Mouse (Mus musculus) lung, embryonic 14.5 days (tissue): ENCODE measurements around the gene Cyp46a1. TPM values are rescaled to one million over a fixed set of nuclear protein-coding genes. Genes with fewer than 3 reads are reported as not detected.

ENCODE experiments used
- ATAC-seq: fragments of 200-750 bp; cut with Nextera tagmentation; 2 replicates; pipeline ENCODE4 v1.8.0; 2017; ENCODE audit warnings: mild to moderate bottlenecking, moderate TSS enrichment, moderate library complexity; ENCODE audit not compliant: insufficient read depth
- DNase-seq: peaks from one replicate; pipeline ENCODE4 v3.0.0-alpha.2; 2015
- H3K27ac ChIP-seq: fragments of 300-500 bp; sonication (generic); 2 replicates; pipeline ENCODE4 v1.5.1; 2014; ENCODE audit warnings: low read depth, mild to moderate bottlenecking, moderate library complexity
- H3K27me3 ChIP-seq: fragments of 300-500 bp; sonication (generic); 2 replicates; pipeline ENCODE4 v1.6.1; 2014; ENCODE audit warnings: low read length, control low read depth; ENCODE audit not compliant: insufficient read depth
- H3K36me3 ChIP-seq: fragments of 300-500 bp; sonication (generic); 2 replicates; pipeline ENCODE4 v1.6.1; 2014; ENCODE audit warnings: control low read depth; ENCODE audit not compliant: insufficient read depth
- H3K4me1 ChIP-seq: fragments of 300-500 bp; sonication (generic); 2 replicates; pipeline ENCODE4 v1.6.1; 2014; ENCODE audit warnings: antibody characterized with exemption, control low read depth; ENCODE audit not compliant: insufficient read depth
- H3K4me2 ChIP-seq: fragments of 300-500 bp; sonication (generic); 2 replicates; pipeline ENCODE4 v1.6.1; 2014; ENCODE audit warnings: mild to moderate bottlenecking
- H3K4me3 ChIP-seq: fragments of 300-500 bp; sonication (generic); 2 replicates; pipeline ENCODE4 v1.5.1; 2014; ENCODE audit warnings: low read depth, low read length
- H3K9ac ChIP-seq: fragments of 300-500 bp; sonication (generic); 2 replicates; pipeline ENCODE4 v1.6.1; 2014
- H3K9me3 ChIP-seq: fragments of 300-500 bp; sonication (generic); 2 replicates; pipeline ENCODE4 v1.6.1; 2016; ENCODE audit warnings: low read depth, low read length, control low read depth
- CTCF ChIP-seq: IDR thresholded peaks from 2 replicates; pipeline ENCODE4 v1.5.1; 2016; ENCODE audit warnings: antibody characterized with exemption, low read depth
- WGBS: fragments of 180-500 bp; shearing (Covaris S2); extraction: QIAGEN DNeasy Blood & Tissue Kit; methylation state at CpG from one replicate; pipeline ENCODE4 v1.1.7; 2014; 5-methylcytosine and 5-hydroxymethylcytosine counted together
- polyA plus RNA-seq: library from polyadenylated mRNA; unstranded; fragments of >200 nt; fragmentation: Nextera tagmentation; extraction: Ambion mirVana; gene quantifications from 2 replicates; pipeline ENCODE4 v1.2.1, GENCODE M21; 2014

Cyp46a1 gene
- polyA plus RNA-seq, 1 experiment from 2014 or later: 4.4 TPM

DNA sequence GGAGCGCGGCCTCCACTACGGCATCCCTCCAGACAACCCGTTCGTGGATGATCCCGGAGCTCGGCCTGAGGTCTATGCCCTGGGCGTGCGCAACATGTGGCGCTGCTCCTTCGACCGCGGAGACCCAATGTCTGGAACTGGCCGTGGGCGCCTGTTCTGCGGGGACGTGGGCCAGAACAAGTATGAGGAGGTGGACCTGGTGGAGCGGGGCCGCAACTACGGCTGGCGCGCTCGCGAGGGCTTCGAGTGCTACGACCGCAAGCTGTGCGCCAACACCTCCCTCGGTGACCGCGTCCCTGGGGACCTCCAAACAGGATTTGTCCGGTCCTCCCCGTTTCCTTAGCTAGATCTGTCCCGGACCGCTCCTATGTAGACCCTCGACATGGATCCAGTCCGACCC, 15.7 kb upstream of the Cyp46a1 start:
- Histone ChIP-seq H3K4me3 (peak overlapping the region; percentile 22), H3K27me3 (peaks cover 50% of the 10 kb centered on the region)

DNA sequence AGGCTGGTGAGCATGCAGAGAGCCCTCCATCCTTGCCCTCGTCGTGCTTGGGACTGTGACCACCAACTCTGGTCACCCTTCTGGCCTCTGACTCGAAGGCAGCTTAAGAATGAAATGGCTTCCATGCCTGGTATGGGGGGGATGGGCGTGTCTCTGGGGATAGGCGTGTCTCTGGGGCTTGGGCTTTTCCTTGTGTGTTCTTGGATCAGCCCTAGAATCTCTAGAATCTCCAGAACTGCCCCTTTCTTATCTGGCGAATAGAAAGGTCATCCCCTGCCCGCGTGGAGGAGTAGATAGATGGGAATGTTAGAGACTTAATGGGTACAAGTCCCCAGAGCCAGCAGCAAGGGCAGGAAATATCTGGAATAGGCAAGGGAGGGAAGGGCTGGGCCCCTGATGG, 14.1 kb upstream of the Cyp46a1 start:
- peaks cover 50% of the 10 kb centered on the region for H3K27me3 ChIP-seq
- 26% methylated on average over 8 of the region's 8 CpGs for WGBS
- H3K36me3 ChIP-seq: no peaks in the 10 kb centered on the region
- H3K4me1 ChIP-seq: peaks cover 3% of the 10 kb centered on the region; the same call in 1 of the 2 replicates
- H3K27ac ChIP-seq: no peak overlapping the region
- no peak for TF ChIP-seq CTCF
- H3K4me2 ChIP-seq: no peak overlapping the region
- DNase-seq (no peak), ATAC-seq (no peak)
- H3K4me3 ChIP-seq: no peak overlapping the region
- H3K9me3 ChIP-seq: no peaks in the 10 kb centered on the region
- H3K9ac ChIP-seq: no peak overlapping the region

More for the DNA sequence above, 15.7 kb upstream of the Cyp46a1 start:
- WGBS: 9% methylated on average over 37 of the region's 37 CpGs
- no peak overlapping the region for H3K9ac ChIP-seq
- H3K9me3 ChIP-seq: no peaks in the 10 kb centered on the region
- H3K4me2 ChIP-seq: peak overlapping the region; percentile 35; the same call in 1 of the 2 replicates
- peaks cover 3% of the 10 kb centered on the region; the same call in 1 of the 2 replicates for H3K4me1 ChIP-seq
- no peak overlapping the region for H3K27ac ChIP-seq
- DNase-seq (no peak), ATAC-seq (no peak)
- 0 out of 2 replicates have a peak, but pooled peaks have one; percentile 11 for TF ChIP-seq CTCF
- no peaks in the 10 kb centered on the region for H3K36me3 ChIP-seq

DNA sequence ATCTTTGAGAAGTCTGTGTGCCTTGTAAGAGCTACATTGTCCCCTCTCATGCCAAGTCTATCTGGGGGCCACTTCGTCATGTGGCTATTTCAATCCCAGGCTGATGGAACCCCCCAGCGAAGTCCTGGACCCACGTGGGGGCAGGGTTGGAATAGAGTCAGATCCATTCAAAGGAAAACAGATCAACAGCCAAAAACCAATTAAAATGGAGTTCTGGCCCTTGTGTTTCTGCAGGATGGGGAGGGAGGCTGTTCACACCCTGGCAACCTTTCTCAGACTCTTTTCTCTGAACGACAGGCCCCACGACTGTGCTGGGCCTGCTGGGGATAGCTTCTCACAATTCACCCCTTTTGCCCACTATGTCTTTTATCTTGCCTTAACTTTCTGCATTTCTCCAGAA, 7.8 kb upstream of the Cyp46a1 start:
- Histone ChIP-seq H3K36me3 (no peaks in the 10 kb centered on the region), H3K27ac (no peak overlapping the region)

DNA sequence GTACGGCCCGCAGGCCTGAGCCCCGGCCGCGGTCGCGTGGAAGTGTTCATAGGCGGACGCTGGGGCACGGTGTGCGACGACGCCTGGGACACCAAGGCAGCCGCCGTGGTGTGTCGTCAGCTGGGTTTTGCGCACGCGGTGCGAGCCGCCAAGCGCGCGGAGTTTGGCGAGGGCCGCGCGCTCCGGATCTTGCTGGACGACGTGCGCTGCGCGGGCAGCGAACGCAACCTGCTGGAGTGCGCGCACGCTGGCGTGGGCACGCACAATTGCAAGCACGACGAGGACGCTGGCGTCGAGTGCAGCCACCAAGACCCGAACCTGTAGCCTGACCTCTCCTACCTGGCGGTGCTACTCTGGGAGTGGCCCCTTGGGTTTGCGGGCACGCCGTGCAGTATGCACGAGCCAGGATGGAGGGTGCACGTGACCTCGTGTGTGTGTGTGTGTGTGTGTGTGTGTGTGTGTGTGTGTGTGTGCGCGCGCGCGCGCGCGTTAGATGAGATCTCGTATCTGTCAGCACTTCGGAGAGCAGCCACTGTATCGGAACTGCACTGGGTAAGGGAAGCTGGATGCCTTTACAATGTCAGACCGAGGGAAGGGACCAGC, 6.2 kb upstream of the Cyp46a1 start:
- H3K9me3 ChIP-seq: no peaks in the 10 kb centered on the region
- peaks cover 44% of the 10 kb centered on the region for H3K27me3 ChIP-seq
- 0 out of 2 replicates have a peak, but pooled peaks cover 3% of the 10 kb centered on the region for H3K4me1 ChIP-seq
- H3K27ac ChIP-seq: no peak overlapping the region
- DNase-seq: peak; percentile 74
- peak overlapping the region; percentile 75 for H3K4me2 ChIP-seq
- H3K4me3 ChIP-seq: peak overlapping the region; percentile 39
- TF ChIP-seq CTCF: no peak
- H3K9ac ChIP-seq: peak overlapping the region; percentile 16; the same call in 1 of the 2 replicates
- WGBS: under 1% methylated on average over 66 of the region's 66 CpGs
- peak; percentile 44; the same call in 1 of the 2 replicates for ATAC-seq
- H3K36me3 ChIP-seq: no peaks in the 10 kb centered on the region

More for the DNA sequence above, 7.8 kb upstream of the Cyp46a1 start:
- Histone ChIP-seq H3K4me2 (no peak overlapping the region), H3K9me3 (no peaks in the 10 kb centered on the region), H3K4me3 (no peak overlapping the region), H3K27me3 (peaks cover 44% of the 10 kb centered on the region), H3K4me1 (0 out of 2 replicates have a peak, but pooled peaks cover 3% of the 10 kb centered on the region), H3K9ac (no peak overlapping the region)
- TF ChIP-seq CTCF: no peak
- DNase-seq: no peak
- no peak for ATAC-seq
- 55% methylated on average over 5 of the region's 5 CpGs for WGBS

DNA sequence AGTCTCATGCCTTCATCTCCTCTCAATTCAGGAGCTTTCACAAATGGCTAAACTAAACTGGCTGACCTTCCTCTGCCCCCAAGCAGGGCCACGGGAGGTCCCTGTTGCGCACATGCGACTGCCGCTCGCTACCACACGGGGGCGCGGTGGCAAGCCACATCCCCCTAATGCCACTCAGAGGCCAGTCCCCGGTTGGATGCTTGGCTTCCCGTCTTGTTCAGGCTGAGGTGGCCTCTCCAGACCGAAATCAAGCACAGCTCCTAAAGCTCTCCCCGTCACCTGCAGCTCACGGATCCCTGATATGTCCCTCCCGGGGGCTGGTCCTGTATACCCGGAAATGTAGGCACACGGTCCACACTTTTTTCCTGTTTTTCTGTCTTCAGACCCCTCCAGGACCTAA, 1.1 kb upstream of the Cyp46a1 start:
- TF ChIP-seq CTCF: peak; percentile 99
- H3K4me1 ChIP-seq: peaks cover 8% of the 10 kb centered on the region
- no peaks in the 10 kb centered on the region for H3K36me3 ChIP-seq
- WGBS: 1% methylated on average over 16 of the region's 16 CpGs
- H3K27ac ChIP-seq: no peak overlapping the region
- peaks cover 34% of the 10 kb centered on the region for H3K27me3 ChIP-seq
- H3K4me2 ChIP-seq: peak overlapping the region; percentile 100
- no peaks in the 10 kb centered on the region for H3K9me3 ChIP-seq
- no peak overlapping the region for H3K9ac ChIP-seq
- ATAC-seq (peak; percentile 45), DNase-seq (peak; percentile 94)
- peak overlapping the region; percentile 33 for H3K4me3 ChIP-seq

DNA sequence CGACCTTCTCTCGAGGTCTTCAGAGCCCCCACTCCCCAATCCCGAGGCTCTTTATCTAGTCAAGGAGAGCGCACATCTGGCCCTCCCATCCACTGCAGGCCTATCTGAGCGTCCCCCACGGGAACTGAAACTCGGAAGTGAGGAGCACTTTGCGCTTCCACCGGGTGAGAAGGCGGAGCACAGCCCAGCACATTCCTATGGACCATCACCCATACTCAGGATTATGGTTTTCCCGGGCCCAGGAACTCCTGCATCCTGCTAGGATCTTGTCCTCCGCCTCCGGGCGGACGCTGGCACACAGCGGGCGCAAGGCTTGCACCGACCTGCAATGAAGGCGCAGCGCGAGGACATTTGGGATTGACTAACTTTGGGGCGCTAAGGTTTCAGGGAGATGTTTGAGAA, 699 bp upstream of the Cyp46a1 start:
- Histone ChIP-seq H3K4me3 (peak overlapping the region; percentile 33), H3K27me3 (peaks cover 29% of the 10 kb centered on the region), H3K36me3 (no peaks in the 10 kb centered on the region), H3K4me2 (peak overlapping the region; percentile 100), H3K4me1 (peaks cover 7% of the 10 kb centered on the region), H3K9ac (no peak overlapping the region), H3K27ac (peak overlapping the region; percentile 7; the same call in 1 of the 2 replicates), H3K9me3 (no peaks in the 10 kb centered on the region)
- TF ChIP-seq CTCF: no peak
- no peak for DNase-seq
- peak; percentile 52 for ATAC-seq
- under 1% methylated on average over 22 of the region's 22 CpGs for WGBS

DNA sequence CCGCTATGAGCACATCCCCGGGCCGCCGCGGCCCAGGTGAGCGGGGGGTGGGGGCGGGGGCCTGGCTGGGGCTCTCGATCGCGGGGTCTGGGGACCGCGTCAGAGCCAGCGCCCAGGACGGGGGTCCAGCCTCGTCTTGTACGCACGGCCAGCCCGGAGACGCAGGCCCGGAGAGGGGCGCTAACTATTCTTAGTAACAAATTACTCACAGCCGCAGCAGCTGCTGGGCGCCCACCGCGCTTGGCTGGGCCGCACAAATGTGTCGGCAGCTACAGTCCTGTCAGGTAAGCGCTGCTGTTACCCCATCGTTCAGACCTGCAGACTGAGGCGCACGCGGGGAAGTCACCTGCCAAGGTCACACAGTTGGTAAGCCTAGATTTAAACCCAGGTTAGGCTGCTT, 348 bp downstream of the Cyp46a1 start:
- Histone ChIP-seq H3K9me3 (no peaks in the 10 kb centered on the region), H3K4me3 (peak overlapping the region; percentile 66), H3K36me3 (no peaks in the 10 kb centered on the region), H3K27me3 (peaks cover 19% of the 10 kb centered on the region; the same call in 1 of the 2 replicates), H3K27ac (no peak overlapping the region), H3K4me2 (peak overlapping the region; percentile 100), H3K4me1 (peaks cover 6% of the 10 kb centered on the region), H3K9ac (peak overlapping the region; percentile 54)
- ATAC-seq (no peak; the same call in 1 of the 2 replicates), DNase-seq (peak; percentile 48)
- WGBS: 1% methylated on average over 32 of the region's 32 CpGs
- TF ChIP-seq CTCF: no peak
